Mouse (Mus musculus) liver, embryonic 12.5 days (tissue): Measurements from ENCODE around the gene 4930579F01Rik. TPM values are rescaled to one million over a fixed set of nuclear protein-coding genes. Genes with fewer than 3 reads are reported as not detected.

Experiments used
- ATAC-seq: fragments of 200-750 bp; cut with Nextera tagmentation; 2 replicates; pipeline ENCODE4 v1.8.0; 2017; ENCODE audit warnings: moderate number of reproducible peaks, mild to moderate bottlenecking, moderate library complexity
- H3K27ac ChIP-seq: fragments of 300-500 bp; sonication (generic); 2 replicates; pipeline ENCODE4 v1.5.1; 2016; ENCODE audit warnings: mild to moderate bottlenecking
- H3K27me3 ChIP-seq: fragments of 300-500 bp; sonication (generic); replicated peaks from 2 replicates; pipeline ENCODE4 v1.6.1; 2016; ENCODE audit warnings: mild to moderate bottlenecking, moderate library complexity
- H3K36me3 ChIP-seq: fragments of 300-500 bp; sonication (generic); 2 replicates; pipeline ENCODE4 v1.6.1; 2016; ENCODE audit warnings: mild to moderate bottlenecking, moderate library complexity
- H3K4me1 ChIP-seq: fragments of 300-500 bp; sonication (generic); 2 replicates; pipeline ENCODE4 v1.6.1; 2016
- H3K4me2 ChIP-seq: fragments of 300-500 bp; sonication (generic); 2 replicates; pipeline ENCODE4 v1.6.1; 2016; ENCODE audit warnings: mild to moderate bottlenecking, moderate library complexity
- H3K4me3 ChIP-seq: fragments of 300-500 bp; sonication (generic); 2 replicates; pipeline ENCODE4 v1.5.1; 2016; ENCODE audit warnings: mild to moderate bottlenecking, moderate library complexity
- H3K9ac ChIP-seq: fragments of 300-500 bp; sonication (generic); 2 replicates; pipeline ENCODE4 v1.6.1; 2016; ENCODE audit warnings: mild to moderate bottlenecking, moderate library complexity
- H3K9me3 ChIP-seq: fragments of 300-500 bp; sonication (generic); replicated peaks from 2 replicates; pipeline ENCODE4 v1.6.1; 2016; ENCODE audit warnings: mild to moderate bottlenecking, moderate library complexity
- WGBS: fragments of 180-500 bp; shearing (Covaris S2); methylation state at CpG from one replicate; pipeline ENCODE4 v1.1.7; 2016; ENCODE audit not compliant: insufficient replicate concordance; 5-methylcytosine and 5-hydroxymethylcytosine counted together
- polyA plus RNA-seq: library from polyadenylated mRNA; unstranded; fragments of >200 nt; fragmentation: Nextera tagmentation; extraction: Ambion mirVana; gene quantifications from 2 replicates; pipeline ENCODE4 v1.2.1, GENCODE M21; 2016

4930579F01Rik gene
- polyA plus RNA-seq, 1 experiment from 2014 or later = not detected

GRCm38 (mm10) chr3:138118831-138119230, 74.8 kb downstream of the 4930579F01Rik start:
- no peak for ATAC-seq
- 65% methylated on average over 14 of the region's 14 CpGs for WGBS

DNA sequence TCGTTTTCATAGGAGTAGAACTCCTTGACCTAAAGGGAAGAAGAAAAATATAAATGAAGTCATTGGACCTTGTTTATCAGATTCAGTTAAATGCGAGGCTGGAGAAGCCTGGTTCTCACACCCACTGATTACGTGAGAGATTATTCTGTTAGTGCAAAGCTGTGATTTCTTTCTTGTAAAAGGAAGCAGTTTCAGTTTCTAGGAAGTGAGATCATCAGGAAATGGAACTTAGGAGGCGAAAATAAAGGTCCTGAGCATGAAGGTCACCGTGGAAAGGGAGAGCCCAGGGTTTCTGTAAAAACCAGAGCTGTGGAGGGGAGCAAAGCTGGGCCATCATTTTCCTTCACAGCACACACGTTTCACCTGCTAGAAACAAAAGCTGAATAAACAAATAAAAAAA, 75.2 kb downstream of the 4930579F01Rik start:
- H3K4me3 ChIP-seq = no peak overlapping the region
- H3K27me3 ChIP-seq = no peaks in the 10 kb centered on the region
- 44% methylated on average over 6 of the region's 6 CpGs for WGBS
- H3K4me2 ChIP-seq = no peak overlapping the region
- H3K27ac ChIP-seq = no peak overlapping the region
- 0 out of 2 replicates have a peak, but pooled peaks cover 6% of the 10 kb centered on the region for H3K36me3 ChIP-seq
- H3K9me3 ChIP-seq = no peaks in the 10 kb centered on the region
- no peak for ATAC-seq
- no peaks in the 10 kb centered on the region for H3K4me1 ChIP-seq
- no peak overlapping the region for H3K9ac ChIP-seq

More at GRCm38 (mm10) chr3:138118831-138119230, 74.8 kb downstream of the 4930579F01Rik start:
- Histone ChIP-seq H3K4me2 (no peak overlapping the region), H3K27me3 (no peaks in the 10 kb centered on the region), H3K4me3 (no peak overlapping the region), H3K27ac (no peak overlapping the region), H3K9me3 (no peaks in the 10 kb centered on the region), H3K4me1 (no peaks in the 10 kb centered on the region), H3K9ac (no peak overlapping the region), H3K36me3 (0 out of 2 replicates have a peak, but pooled peaks cover 6% of the 10 kb centered on the region)

DNA sequence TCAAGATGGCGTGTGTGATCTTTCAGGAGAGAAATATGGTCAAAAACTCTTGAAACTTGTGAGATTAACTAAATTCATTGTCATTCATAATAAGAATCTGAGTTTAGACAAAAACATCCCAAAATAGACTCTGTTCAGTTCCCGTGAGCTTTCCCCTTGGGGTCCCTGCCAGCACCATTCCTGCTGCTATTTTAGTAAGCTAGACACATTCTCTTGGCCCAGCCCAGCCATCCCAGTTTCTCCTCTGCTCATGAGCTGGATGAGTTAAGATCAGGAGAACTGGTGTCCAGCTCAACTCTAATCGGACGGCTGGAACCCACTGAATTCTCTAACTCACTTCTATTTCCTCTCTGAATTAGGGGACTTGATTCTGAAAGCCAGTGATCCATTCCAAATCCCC, 76.8 kb downstream of the 4930579F01Rik start:
- no peak overlapping the region for H3K9ac ChIP-seq
- no peak overlapping the region for H3K27ac ChIP-seq
- 74% methylated on average over 4 of the region's 4 CpGs for WGBS
- no peak for ATAC-seq
- 0 out of 2 replicates have a peak, but pooled peaks cover 6% of the 10 kb centered on the region for H3K36me3 ChIP-seq
- no peaks in the 10 kb centered on the region for H3K4me1 ChIP-seq
- no peaks in the 10 kb centered on the region for H3K27me3 ChIP-seq
- no peaks in the 10 kb centered on the region for H3K9me3 ChIP-seq
- H3K4me3 ChIP-seq = no peak overlapping the region
- no peak overlapping the region for H3K4me2 ChIP-seq

DNA sequence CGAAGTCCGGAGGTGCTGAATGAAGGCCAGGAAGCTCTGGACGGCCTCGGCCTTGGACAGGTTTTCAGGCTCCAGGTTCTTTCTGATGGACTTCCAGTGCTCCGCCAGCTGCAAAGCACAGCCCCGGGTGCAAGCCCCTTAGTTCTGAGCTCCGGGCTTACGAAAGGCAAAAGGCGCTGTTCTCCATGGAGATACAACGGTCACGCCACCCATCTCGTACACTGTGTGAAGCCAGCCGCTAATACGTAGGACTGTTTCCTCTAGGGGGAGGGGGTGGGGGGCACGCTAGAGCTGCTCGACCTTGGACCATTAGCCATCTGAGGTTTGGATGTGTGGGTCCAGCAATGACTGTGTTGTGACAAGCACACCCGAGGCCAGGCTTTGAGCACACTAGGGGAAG, 79.5 kb downstream of the 4930579F01Rik start:
- peaks cover 12% of the 10 kb centered on the region for H3K36me3 ChIP-seq
- H3K4me2 ChIP-seq = no peak overlapping the region
- no peak overlapping the region for H3K9ac ChIP-seq
- H3K27me3 ChIP-seq = no peaks in the 10 kb centered on the region
- H3K4me3 ChIP-seq = no peak overlapping the region
- no peak for ATAC-seq
- H3K4me1 ChIP-seq = no peaks in the 10 kb centered on the region
- no peaks in the 10 kb centered on the region for H3K9me3 ChIP-seq
- no peak overlapping the region for H3K27ac ChIP-seq
- 75% methylated on average over 17 of the region's 17 CpGs for WGBS

Other genes starting within 250 kb of the 4930579F01Rik start
- 22.0 and 22.7 TPM in 2 replicates for gene Dapp1, start 212.3 kb downstream of the 4930579F01Rik start, polyA plus RNA-seq
- 0.04 TPM in 2 replicates for gene 1110002E22Rik, start 128.8 kb downstream of the 4930579F01Rik start, polyA plus RNA-seq
- 0.10 TPM in 1 of 2 replicates, not detected in the other for gene Gm5105, start 126.4 kb downstream of the 4930579F01Rik start, polyA plus RNA-seq
- 8.8 and 11.0 TPM in 2 replicates for gene Trmt10a, start 50.4 kb downstream of the 4930579F01Rik start, polyA plus RNA-seq
- 36.3 and 37.0 TPM in 2 replicates for gene Mttp, start 48.9 kb downstream of the 4930579F01Rik start, polyA plus RNA-seq
- 0.19 and 0.26 TPM in 2 replicates for gene Adh7, start 23.9 kb upstream of the 4930579F01Rik start, polyA plus RNA-seq
- 0.92 and 0.97 TPM in 2 replicates for gene Adh1, start 67.2 kb upstream of the 4930579F01Rik start, polyA plus RNA-seq
- gene Adh6a, start 119.5 kb upstream of the 4930579F01Rik start, polyA plus RNA-seq = not detected in 2 replicates
- 0.41 and 0.68 TPM in 2 replicates for gene Adh6b, start 147.9 kb upstream of the 4930579F01Rik start, polyA plus RNA-seq
- 0.20 TPM in 1 of 2 replicates, not detected in the other for gene Adh4, start 221.6 kb upstream of the 4930579F01Rik start, polyA plus RNA-seq
- 96.7 and 98.9 TPM in 2 replicates for gene Adh5, start 249.3 kb upstream of the 4930579F01Rik start, polyA plus RNA-seq